Mouse (Mus musculus): Measurements from ENCODE around the gene Ddx39.
A peak's percentile ranks its signal among the peaks of the same experiment; 100 is the strongest.

- TF ChIP-seq POLR2A (IDR thresholded peaks at IDR 0.05; ENCODE audit: control insufficient read depth in 1 of 2, insufficient read depth in 1 of 2, low read depth in 1 of 2, low read length in 2 of 2, poor library complexity in 1 of 2) (0 out of 4 replicates have a peak, but pooled peaks of 1 of the 2 experiments have one; percentile 9), CTCF (IDR thresholded peaks at IDR 0.05 in 2 of 3, conservative IDR thresholded peaks at IDR 0.05 in 1 of 3; ENCODE audit: control insufficient read depth in 1 of 3, insufficient read depth in 1 of 3, low read depth in 2 of 3, low read length in 3 of 3, poor library complexity in 1 of 3, severe bottlenecking in 1 of 3) (no peak), SIN3A (IDR thresholded peaks at IDR 0.05; ENCODE audit: low read length) (no peak), TAL1 (IDR thresholded peaks at IDR 0.05; ENCODE audit: low read length) (no peak), USF1 (IDR thresholded peaks at IDR 0.05; ENCODE audit: low read depth, low read length) (no peak), MXI1 (IDR thresholded peaks at IDR 0.05; ENCODE audit: low read depth, low read length) (no peak), GATA1 (IDR thresholded peaks at IDR 0.05; ENCODE audit: low read depth, low read length) (no peak)
Observed at GRCm38 (mm10) chr8:83666866-83667234, 48.1 kb upstream of the Ddx39 start.
